Mouse (Mus musculus): Measurements from ENCODE around the gene Psmb5.

DNA sequence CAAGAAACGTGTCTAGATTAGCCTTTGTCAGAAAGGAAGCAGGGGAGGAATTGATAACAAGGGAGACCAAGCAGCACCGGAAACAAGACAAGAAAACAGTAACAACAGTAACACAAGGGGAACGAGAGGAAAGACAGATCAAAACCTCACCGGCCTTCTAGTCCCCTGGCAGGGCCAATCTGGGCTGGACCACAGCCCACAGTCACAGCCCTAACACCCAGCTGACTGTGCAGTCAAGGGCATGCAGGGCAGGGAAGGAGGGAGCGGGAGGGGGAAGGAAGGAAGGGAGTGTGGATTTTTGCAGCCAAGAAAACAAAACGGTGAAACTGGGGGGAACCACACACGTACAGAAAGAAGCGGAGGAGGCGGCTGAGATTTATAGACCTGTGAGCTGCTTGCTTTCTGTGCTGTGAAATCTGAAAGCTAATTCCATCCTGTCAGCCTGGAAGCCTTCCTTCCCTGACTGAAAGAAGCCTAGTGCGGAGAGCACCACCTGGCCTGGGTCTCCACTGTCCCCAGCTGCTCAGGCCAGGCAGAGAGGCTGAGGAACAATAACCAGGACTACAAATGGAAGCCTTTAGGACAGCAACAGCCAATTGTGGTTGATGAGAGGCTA, 25.4 kb downstream of the Psmb5 start:
- TF ChIP-seq EP300 (IDR thresholded peaks at IDR 0.05) (no peak), CTCF (IDR thresholded peaks at IDR 0.05) (no peak)

Data from lung, postnatal 0 days (tissue).